Mouse (Mus musculus): Measurements from ENCODE around the gene Hcrtr1. TPM values are rescaled to one million over a fixed set of nuclear protein-coding genes. Genes with fewer than 3 reads are reported as not detected.
A peak's percentile ranks its signal among the peaks of the same experiment; 100 is the strongest.

The Hcrtr1 gene
- not detected for total RNA-seq (2021)
- long read RNA-seq, experiment 1, result 0 reads
- long read RNA-seq, experiment 2, result 0 reads

DNA sequence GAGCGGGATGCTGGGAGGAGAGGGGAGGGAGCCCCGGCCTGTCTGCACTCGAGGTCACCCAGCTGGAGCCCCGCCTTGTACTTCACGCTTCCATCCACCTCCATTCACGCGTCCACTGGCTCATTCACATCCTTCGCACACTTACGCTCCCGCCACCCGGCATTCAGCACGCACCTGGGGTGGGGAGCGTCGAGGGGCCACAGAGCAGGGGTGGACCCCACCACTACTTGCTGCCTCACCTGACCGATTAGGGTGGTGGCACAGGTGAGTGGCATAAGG, at the start of gene Hcrtr1:
TSS of gene Hcrtr1 (minus strand) at position 146 of the 279 bp plus-strand sequence.
- Histone ChIP-seq H3K27ac (0 out of 2 replicates have a peak within 1 kb of the TSS, but pooled peaks have one; percentile 24), H3K4me3 (peak within 1 kb of the TSS; percentile 60)
- no peak for DNase-seq
- intact Hi-C loops (cut with DNase I), result no loop called here
- TF ChIP-seq CTCF (IDR thresholded peaks at IDR 0.05), result no peak

DNA sequence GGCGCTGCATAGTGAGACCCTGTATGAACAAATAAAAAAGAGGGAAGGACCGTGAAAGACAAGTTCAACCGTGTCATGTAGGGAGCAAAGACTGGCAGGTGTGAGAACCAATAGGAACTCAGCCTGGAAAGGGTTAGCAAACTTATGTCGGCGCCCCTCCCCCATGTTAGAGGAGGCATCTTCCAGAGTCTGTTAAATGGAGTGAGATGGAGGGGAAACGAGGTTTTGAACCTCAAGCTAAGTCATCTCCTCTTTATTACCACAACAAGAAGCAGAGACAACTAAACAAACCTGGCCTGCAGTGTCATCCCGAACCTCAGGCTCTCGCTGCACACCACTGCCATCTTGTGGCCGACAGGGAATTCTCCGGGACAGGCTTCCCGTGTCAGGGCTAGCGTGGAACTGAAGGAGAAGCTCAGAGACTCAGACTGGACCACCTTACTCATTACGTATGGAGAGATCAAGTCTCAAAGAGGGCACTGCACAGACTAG, 49.7 kb upstream of the Hcrtr1 start:
- peak; percentile 97 for TF ChIP-seq CTCF (IDR thresholded peaks at IDR 0.05)
- intact Hi-C loops (cut with DNase I), result loop anchor here (1.0 to 2.0 kb wide), 2 partner anchors 51 to 230 kb away; no protein-coding TSS in a partner anchor
- peak; percentile 86 for DNase-seq
- Histone ChIP-seq H3K27ac (no peak overlapping the region), H3K4me3 (peak overlapping the region; percentile 42)

DNA sequence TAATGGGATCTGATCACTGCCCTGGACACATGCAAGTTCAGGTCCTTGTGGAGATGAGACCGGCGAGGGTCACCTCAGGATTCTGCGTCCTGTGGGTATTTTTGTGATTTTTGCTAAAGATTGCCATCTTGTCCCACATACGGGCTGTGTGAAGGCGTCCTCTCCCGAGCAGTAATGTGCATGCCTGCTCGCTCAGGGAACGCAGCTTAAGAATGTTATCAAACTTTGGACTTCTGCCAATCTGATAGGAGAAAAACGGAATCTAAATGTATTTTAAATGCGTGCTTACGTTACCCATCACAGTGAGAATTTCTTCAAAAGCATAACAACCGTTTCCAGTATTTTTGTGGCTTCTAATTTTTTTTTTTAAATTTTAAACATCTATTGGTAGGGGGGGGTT, 47.7 kb upstream of the Hcrtr1 start:
- intact Hi-C loops (cut with DNase I), result no loop called here
- H3K4me3 ChIP-seq, result no peak overlapping the region
- DNase-seq, result no peak
- no peak overlapping the region for H3K27ac ChIP-seq
- no peak for TF ChIP-seq CTCF (IDR thresholded peaks at IDR 0.05)

DNA sequence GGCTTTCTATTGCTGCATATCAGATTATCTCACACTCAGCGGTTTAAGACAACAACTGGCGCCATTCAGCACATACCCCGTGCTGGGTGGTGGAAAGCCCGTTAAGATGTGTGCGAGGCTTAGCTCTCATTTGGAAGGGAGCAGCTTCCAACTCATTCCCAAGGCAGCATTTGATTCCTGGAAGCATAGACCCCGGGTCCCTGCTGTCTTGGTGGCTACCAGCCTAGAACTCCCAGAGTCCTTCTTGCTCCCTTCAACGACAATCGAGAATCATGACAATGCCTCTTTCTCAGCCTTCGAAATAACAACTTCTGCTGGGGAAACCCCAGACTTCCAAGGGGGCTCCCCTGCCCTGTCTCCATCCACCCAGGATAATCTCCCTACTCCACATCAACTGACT, 47.3 kb upstream of the Hcrtr1 start:
- Histone ChIP-seq H3K27ac (no peak overlapping the region), H3K4me3 (no peak overlapping the region)
- DNase-seq, result no peak
- intact Hi-C loops (cut with DNase I), result no loop called here
- no peak for TF ChIP-seq CTCF (IDR thresholded peaks at IDR 0.05)

- Histone ChIP-seq H3K4me3 (no peak overlapping the region), H3K27ac (no peak overlapping the region)
- no peak for TF ChIP-seq CTCF (IDR thresholded peaks at IDR 0.05)
- intact Hi-C loops (cut with DNase I), result no loop called here
- no peak for DNase-seq
These were observed 44.7 kb upstream of the Hcrtr1 start for GRCm38 (mm10) chr4:130183879-130184278.

GRCm38 (mm10) chr4:130183023-130183422, 43.9 kb upstream of the Hcrtr1 start:
- no peak overlapping the region for H3K27ac ChIP-seq
- DNase-seq, result no peak
- H3K4me3 ChIP-seq, result no peak overlapping the region
- no peak for TF ChIP-seq CTCF (IDR thresholded peaks at IDR 0.05)
- intact Hi-C loops (cut with DNase I), result no loop called here

DNA sequence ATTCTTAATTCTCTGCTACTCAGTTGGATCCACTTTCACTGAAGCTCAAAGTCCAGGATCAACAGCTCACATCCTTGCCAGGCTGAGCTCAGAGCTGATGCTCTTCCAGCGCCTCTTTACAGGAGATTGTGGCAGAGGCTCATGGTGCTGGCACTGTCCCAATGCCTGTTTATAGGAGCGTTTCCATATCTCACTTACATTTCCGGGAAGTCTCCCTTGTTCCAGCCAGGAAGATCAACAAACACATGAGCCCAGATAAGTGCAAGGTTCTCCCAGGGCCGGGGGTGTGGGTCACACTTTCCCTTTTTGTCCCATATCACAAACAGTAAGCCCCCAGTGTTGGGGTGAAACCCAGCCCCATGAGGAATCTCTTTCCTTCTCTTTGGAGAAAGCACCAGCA, 42.7 kb upstream of the Hcrtr1 start:
- TF ChIP-seq CTCF (IDR thresholded peaks at IDR 0.05), result no peak
- no peak overlapping the region for H3K4me3 ChIP-seq
- no peak for DNase-seq
- H3K27ac ChIP-seq, result no peak overlapping the region
- intact Hi-C loops (cut with DNase I), result no loop called here

GRCm38 (mm10) chr4:130180909-130181602, 41.9 kb upstream of the Hcrtr1 start:
- Histone ChIP-seq H3K27ac (no peak overlapping the region), H3K4me3 (no peak overlapping the region)
- intact Hi-C loops (cut with DNase I), result no loop called here

GRCm38 (mm10) chr4:130179876-130180275, 40.7 kb upstream of the Hcrtr1 start:
- TF ChIP-seq CTCF (IDR thresholded peaks at IDR 0.05), result no peak
- no peak overlapping the region for H3K27ac ChIP-seq
- intact Hi-C loops (cut with DNase I), result no loop called here

More at GRCm38 (mm10) chr4:130180909-130181602, 41.9 kb upstream of the Hcrtr1 start:
- TF ChIP-seq CTCF (IDR thresholded peaks at IDR 0.05), result no peak
- DNase-seq, result no peak

DNA sequence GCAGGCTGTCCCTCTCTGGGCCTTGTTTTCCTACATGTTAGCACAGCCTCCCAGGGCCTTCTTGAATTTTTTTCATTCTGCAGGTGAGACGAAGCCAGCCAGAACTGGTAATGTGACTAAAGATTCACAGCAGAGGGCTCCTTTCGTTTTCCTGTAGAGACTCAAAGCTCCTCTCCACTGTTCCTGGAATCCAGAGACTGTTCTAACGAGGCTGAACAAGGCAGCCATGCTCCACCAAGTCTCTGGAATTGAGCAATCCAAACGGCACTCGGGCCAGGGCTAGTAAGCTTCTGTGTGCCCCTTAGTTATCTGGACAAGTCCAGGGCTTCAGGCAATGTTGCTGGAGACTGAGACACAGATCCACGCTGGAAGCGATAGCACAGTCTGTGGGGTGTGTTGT, 38.4 kb upstream of the Hcrtr1 start:
- Histone ChIP-seq H3K27ac (peak overlapping the region; percentile 68), H3K4me3 (no peak overlapping the region)
- no peak for DNase-seq
- TF ChIP-seq CTCF (IDR thresholded peaks at IDR 0.05), result no peak
- intact Hi-C loops (cut with DNase I), result no loop called here

More at GRCm38 (mm10) chr4:130179876-130180275, 40.7 kb upstream of the Hcrtr1 start:
- DNase-seq, result no peak
- H3K4me3 ChIP-seq, result no peak overlapping the region

DNA sequence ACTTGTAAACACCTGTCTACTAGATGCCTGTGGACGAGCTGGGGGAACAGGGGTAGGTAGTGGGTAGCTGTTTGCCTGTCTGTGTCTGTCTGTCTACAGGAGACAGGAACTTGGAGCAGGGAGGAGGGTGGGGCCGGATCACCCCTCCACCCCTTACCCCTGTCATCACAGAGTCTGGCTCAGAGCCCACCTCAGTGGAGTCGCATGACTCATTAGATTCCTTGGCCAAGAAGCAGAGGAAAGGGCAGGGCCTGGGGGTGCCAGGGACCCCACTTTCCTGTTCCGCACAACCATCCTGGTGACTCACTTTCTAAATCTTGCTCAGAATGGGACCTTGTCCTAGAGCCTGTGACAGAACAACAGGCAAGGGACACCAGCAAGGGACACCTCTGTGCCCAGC, 37.9 kb upstream of the Hcrtr1 start:
- Histone ChIP-seq H3K4me3 (no peak overlapping the region), H3K27ac (peak overlapping the region; percentile 68)
- intact Hi-C loops (cut with DNase I), result no loop called here
- no peak for TF ChIP-seq CTCF (IDR thresholded peaks at IDR 0.05)
- DNase-seq, result no peak

DNA sequence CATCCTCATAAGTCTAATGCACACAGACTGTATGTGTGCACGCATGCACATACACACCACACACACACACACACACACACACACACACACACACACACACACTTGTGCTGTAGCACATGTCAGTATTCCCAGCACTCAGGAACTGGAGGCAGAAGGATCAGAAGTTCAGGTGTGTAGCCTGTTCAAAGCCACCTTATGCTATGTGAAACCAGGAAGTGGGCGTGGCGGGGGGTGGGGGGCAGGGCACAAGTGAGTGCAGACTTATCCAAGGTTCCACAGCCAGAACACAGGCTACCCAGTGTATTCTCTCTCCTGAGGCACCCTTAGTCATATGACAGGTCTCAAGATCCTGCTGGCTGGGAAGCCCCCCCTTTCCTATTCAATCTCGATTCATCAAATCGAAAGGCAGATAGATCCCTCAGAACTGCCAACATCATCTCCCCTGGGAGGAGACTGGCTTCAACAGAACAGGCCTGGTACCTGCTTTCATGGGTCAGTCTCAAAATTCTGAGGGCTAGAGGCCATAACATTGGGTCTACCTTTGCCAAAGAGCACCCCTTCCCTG, 37.1 kb upstream of the Hcrtr1 start:
- TF ChIP-seq CTCF (IDR thresholded peaks at IDR 0.05), result no peak
- intact Hi-C loops (cut with DNase I), result no loop called here
- Histone ChIP-seq H3K27ac (peak overlapping the region; percentile 88), H3K4me3 (no peak overlapping the region)
- DNase-seq, result no peak

DNA sequence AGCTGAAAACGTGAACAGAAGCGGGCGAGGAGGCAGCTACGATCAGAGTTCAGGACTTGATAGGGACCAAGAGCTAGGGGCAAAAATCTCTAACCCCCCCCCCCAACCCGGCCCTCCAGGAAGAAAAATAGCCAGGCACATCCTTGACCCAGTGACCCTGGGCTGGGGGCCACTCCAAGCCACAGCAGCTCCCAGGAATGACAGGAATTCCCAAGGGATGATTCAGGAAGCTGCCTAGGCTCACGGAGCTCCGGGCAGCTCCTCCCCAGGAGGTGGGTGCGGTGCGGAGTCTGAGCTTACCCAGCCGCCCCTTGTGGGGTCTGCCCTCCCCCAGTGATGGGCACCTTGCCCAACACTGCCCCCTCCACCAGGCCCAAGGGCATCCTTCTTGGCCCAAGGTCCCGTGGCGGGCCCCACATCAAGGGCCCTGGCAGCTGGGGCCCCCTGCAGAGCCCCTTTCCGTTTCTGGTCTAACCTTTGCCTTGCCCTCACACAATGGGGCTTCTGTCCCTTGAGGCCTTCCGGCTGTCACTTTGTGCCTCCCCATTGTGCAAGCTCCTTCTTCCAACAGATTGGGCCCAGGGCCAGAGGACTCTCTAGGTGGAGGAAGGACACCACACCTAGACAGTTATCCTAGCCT, 36.0 kb upstream of the Hcrtr1 start, which contains the start of gene Tinagl1:
TSS of gene Tinagl1 (minus strand) at position 51 of the 640 bp plus-strand sequence.
- no peak for DNase-seq

More for the DNA sequence above, 36.0 kb upstream of the Hcrtr1 start, which contains the start of gene Tinagl1:
- intact Hi-C loops (cut with DNase I), result no loop called here
- TF ChIP-seq CTCF (IDR thresholded peaks at IDR 0.05), result no peak
- Histone ChIP-seq H3K4me3 (peak within 1 kb of the TSS; percentile 74), H3K27ac (peak within 1 kb of the TSS; percentile 88)

All from gastrocnemius, adult 2 months (tissue).